Mouse (Mus musculus) heart, adult 10 weeks (tissue): ENCODE results near the gene Cebpe. TPM values are rescaled to one million over a fixed set of nuclear protein-coding genes. Genes with fewer than 3 reads are reported as not detected.

Experiments
- polyA plus RNA-seq: library from polyadenylated mRNA; stranded (reverse); fragments of 350-450 nt; fragmentation: Illumina TruSeq; extraction: RNeasy Lipid Tissue Mini Kit (QIAGEN cat#74804); gene quantifications from one replicate; pipeline ENCODE4 v1.2.3, GENCODE M21; 2014; ENCODE audit warnings: low read depth, low replicate concordance

Cebpe gene
- not detected for polyA plus RNA-seq

DNA sequence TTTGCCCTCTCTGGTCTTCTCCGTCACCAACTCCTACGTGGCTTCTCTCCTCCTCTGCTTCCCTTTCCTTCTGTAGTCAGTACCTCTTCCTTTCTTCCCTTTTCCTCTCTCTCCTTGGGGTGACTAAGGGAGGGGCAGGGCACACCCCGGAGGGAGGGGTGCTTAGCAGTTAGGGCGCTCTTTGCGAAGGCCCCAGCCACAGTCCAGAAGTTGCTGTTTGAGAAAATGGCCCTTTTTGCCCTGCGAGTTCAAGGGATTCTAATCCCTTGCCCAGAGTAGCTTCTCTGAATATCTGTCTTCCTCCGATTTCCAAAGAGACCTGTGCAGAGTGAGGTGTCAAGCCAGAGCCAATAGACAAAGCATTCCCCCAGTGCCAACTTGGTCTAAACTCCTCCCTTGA lies at the start of gene Cebpe:
Gene Cebpe, minus strand, starts transcription at position 101 of the 400 bp plus-strand sequence.

DNA sequence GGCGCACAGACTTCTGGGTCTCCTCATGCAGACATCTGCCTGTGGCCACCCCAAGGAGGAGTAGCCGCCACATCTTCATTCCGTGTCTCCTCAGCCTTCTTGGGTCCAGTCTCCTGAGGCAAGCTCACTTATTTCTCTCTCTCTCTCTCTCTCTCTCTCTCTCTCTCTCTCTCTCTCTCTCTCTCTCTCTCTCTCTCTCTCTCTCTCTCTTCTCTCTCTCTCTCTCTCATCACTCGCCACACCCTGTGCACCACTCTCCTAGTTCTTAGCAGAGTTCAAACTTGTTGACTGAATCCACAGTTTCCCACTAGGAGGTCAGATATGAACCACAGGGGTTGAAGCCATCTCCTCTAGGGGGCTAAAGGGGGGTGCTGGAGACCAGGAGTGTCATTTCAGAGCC lies 13.2 kb downstream of the Cebpe start, which contains the start of gene Gm29776:
Gene Gm29776, minus strand, starts transcription at position 101 of the 400 bp plus-strand sequence.

DNA sequence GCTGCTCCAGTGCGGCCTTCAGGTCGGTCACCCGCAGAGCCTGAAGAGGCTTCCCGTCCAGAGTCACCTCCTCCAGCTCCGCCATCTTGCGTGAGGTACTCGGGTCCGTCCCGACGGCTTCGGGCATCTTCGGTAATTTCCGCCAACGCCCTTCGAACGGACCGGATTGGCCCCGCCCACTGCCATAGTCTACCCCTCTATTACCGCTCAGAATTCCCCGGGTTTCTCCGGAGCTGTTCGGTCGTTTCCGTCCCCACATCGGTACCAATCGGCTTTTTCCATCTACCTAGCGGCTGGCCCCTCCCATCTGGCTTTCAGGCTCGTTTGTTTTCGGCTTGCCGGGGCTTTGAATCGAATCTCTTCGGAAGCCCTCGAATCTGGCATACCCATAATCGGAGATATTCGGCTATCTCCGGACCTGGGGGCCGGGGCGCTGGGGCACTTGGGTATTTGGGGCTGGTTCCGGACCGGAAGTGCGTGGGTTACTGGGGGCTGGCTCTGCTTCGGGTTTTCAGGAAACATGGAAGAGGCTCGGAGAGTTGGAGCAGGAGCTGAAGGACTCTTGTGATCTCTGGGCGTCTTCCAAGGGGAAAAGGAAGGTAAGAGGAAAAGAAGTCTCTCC lies 25.3 kb downstream of the Cebpe start, which contains the start of gene Acin1:
Gene Acin1, minus strand, starts transcription at position 410 of the 622 bp plus-strand sequence.

DNA sequence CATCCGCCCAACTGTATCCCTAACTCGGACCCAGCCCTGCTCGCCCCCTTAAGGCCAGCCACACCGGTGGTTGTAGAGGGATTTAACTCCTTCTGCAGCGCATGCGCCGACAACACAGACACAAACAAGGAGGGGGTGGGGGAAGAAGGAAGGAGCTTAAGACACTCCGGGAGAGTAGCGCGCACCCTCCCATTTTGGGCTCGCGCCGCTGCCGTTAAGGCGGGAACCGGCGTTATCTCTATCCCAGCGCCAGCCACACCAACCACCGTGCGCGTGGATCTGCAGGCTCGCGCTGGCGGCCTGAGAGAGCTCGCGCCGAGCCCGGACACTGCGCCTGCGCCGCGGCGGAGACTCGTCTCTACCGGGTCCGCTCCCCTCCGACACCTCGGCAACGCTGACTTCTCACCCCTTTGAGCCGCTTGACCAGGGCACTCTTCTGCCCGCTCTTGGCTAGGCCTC lies 25.9 kb downstream of the Cebpe start, which contains the start of gene 1700123O20Rik:
Gene 1700123O20Rik, plus strand, starts transcription at position 154 of the 459 bp plus-strand sequence.

Other genes with a start within 250 kb of the Cebpe start
- 37.3 TPM for gene Lrp10, start 248.0 kb downstream of the Cebpe start, polyA plus RNA-seq
- gene Rem2, start 236.1 kb downstream of the Cebpe start, polyA plus RNA-seq = not detected
- gene Prmt5, start 194.6 kb downstream of the Cebpe start, polyA plus RNA-seq = 33.3 TPM
- 4.4 TPM for gene Haus4, start 157.6 kb downstream of the Cebpe start, polyA plus RNA-seq
- gene Ajuba, start 134.6 kb downstream of the Cebpe start, polyA plus RNA-seq = 6.6 TPM
- 4.7 TPM for gene 4931414P19Rik, start 106.2 kb downstream of the Cebpe start, polyA plus RNA-seq
- 173 TPM for gene Psmb5, start 94.2 kb downstream of the Cebpe start, polyA plus RNA-seq
- not detected for gene Psmb11, start 90.7 kb downstream of the Cebpe start, polyA plus RNA-seq
- gene Gm17606, start 71.2 kb downstream of the Cebpe start, polyA plus RNA-seq = not detected
- 0.58 TPM for gene Cdh24, start 70.8 kb downstream of the Cebpe start, polyA plus RNA-seq
- gene 1700123O20Rik, start 26.0 kb downstream of the Cebpe start, polyA plus RNA-seq = 15.0 TPM
- 103 TPM for gene Acin1, start 25.2 kb downstream of the Cebpe start, polyA plus RNA-seq
- not detected for gene Gm29776, start 13.3 kb downstream of the Cebpe start, polyA plus RNA-seq
- gene Slc7a8, start 69.8 kb upstream of the Cebpe start, polyA plus RNA-seq = 2.3 TPM
- not detected for gene Rnf212b, start 102.0 kb upstream of the Cebpe start, polyA plus RNA-seq
- gene Homez, start 158.8 kb upstream of the Cebpe start, polyA plus RNA-seq = 4.2 TPM
- gene Ppp1r3e, start 165.4 kb upstream of the Cebpe start, polyA plus RNA-seq = 6.7 TPM
- gene Bcl2l2, start 171.2 kb upstream of the Cebpe start, polyA plus RNA-seq = 44.0 TPM
- not detected for gene Gm20521, start 171.3 kb upstream of the Cebpe start, polyA plus RNA-seq
- gene Pabpn1, start 180.3 kb upstream of the Cebpe start, polyA plus RNA-seq = 80.5 TPM
- 7.5 TPM for gene Slc22a17, start 201.0 kb upstream of the Cebpe start, polyA plus RNA-seq
- gene Efs, start 214.0 kb upstream of the Cebpe start, polyA plus RNA-seq = 2.7 TPM
- gene Il25, start 220.5 kb upstream of the Cebpe start, polyA plus RNA-seq = not detected
- 1.1 TPM for gene Cmtm5, start 224.1 kb upstream of the Cebpe start, polyA plus RNA-seq